Mouse (Mus musculus): ENCODE data around the gene Nrros.

The Nrros gene

DNA sequence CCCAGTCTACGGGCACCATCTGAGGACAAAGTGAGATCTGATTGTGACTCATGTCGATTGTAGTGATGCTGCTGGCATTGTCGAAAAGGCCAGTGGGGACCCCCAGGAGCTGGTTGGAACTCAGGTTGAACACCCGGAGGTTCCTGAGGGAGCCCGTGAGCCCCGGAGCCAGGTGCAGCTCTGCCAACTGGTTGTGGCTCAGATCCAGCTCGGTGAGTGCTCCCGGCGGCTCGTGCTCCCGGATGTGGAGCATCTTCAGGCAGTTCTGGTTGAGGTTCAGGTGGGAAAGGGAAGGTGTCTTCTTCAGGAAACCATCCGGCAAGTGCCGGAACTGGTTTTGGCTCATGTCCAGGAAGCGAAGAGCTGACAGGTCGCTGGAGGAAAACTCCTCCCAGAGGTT lies 21.6 kb downstream of the Nrros start:
- Histone ChIP-seq H3K36me3 (ENCODE audit: control insufficient read depth, insufficient read depth, low read length, poor library complexity, severe bottlenecking) (peaks cover 46% of the 10 kb centered on the region), H3K27me3 (ENCODE audit: control insufficient read depth, insufficient read depth, low read length, poor library complexity, severe bottlenecking) (no peaks in the 10 kb centered on the region)
- no peak for DNase-seq (ENCODE audit: low read depth, low spot score)

DNA sequence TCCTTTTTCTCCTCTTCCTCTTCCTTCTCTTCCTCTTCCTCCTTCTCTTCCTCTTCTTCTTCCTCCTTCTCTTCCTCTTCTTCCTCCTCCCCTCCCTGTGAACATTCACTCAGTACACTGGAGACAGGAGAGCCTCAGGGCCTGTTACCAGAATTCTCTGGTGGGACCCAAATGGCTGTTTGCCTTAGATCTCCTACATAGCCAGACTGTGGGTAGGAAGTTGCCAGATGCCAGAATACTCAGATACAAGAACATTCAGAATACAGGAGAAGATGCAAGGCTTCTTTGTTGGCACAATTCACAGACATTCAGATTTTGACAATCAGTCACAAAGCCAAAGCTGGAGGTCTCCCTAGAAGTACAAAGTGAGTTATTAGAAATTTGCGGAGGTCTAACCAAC lies 26.4 kb downstream of the Nrros start:
- no peak for DNase-seq (ENCODE audit: low read depth, low spot score)
- Histone ChIP-seq H3K27me3 (ENCODE audit: control insufficient read depth, insufficient read depth, low read length, poor library complexity, severe bottlenecking) (no peaks in the 10 kb centered on the region), H3K36me3 (ENCODE audit: control insufficient read depth, insufficient read depth, low read length, poor library complexity, severe bottlenecking) (peaks cover 17% of the 10 kb centered on the region)

GRCm38 (mm10) chr16:32135842-32136357 lies 29.5 kb downstream of the Nrros start:
- Histone ChIP-seq H3K27me3 (ENCODE audit: control insufficient read depth, insufficient read depth, low read length, poor library complexity, severe bottlenecking) (no peaks in the 10 kb centered on the region), H3K36me3 (ENCODE audit: control insufficient read depth, insufficient read depth, low read length, poor library complexity, severe bottlenecking) (no peaks in the 10 kb centered on the region)
- DNase-seq (ENCODE audit: low read depth, low spot score) = no peak

GRCm38 (mm10) chr16:32133148-32133547 lies 32.2 kb downstream of the Nrros start:
- H3K36me3 ChIP-seq (ENCODE audit: control insufficient read depth, insufficient read depth, low read length, poor library complexity, severe bottlenecking) = no peaks in the 10 kb centered on the region
- no peak for DNase-seq (ENCODE audit: low read depth, low spot score)
- H3K27me3 ChIP-seq (ENCODE audit: control insufficient read depth, insufficient read depth, low read length, poor library complexity, severe bottlenecking) = no peaks in the 10 kb centered on the region

- DNase-seq (ENCODE audit: low read depth, low spot score) = peak; percentile 70
- Histone ChIP-seq H3K36me3 (ENCODE audit: control insufficient read depth, insufficient read depth, low read length, poor library complexity, severe bottlenecking) (no peaks in the 10 kb centered on the region), H3K27me3 (ENCODE audit: control insufficient read depth, insufficient read depth, low read length, poor library complexity, severe bottlenecking) (no peaks in the 10 kb centered on the region)
Observed at GRCm38 (mm10) chr16:32130190-32130826, 35.1 kb downstream of the Nrros start.

- H3K27me3 ChIP-seq (ENCODE audit: control insufficient read depth, insufficient read depth, low read length, poor library complexity, severe bottlenecking) = no peaks in the 10 kb centered on the region
- H3K36me3 ChIP-seq (ENCODE audit: control insufficient read depth, insufficient read depth, low read length, poor library complexity, severe bottlenecking) = no peaks in the 10 kb centered on the region
- DNase-seq (ENCODE audit: low read depth, low spot score) = peak; percentile 66
Observed at GRCm38 (mm10) chr16:32129449-32130189, 35.8 kb downstream of the Nrros start.

- no peaks in the 10 kb centered on the region for H3K36me3 ChIP-seq (ENCODE audit: control insufficient read depth, insufficient read depth, low read length, poor library complexity, severe bottlenecking)
- DNase-seq (ENCODE audit: low read depth, low spot score) = no peak
- no peaks in the 10 kb centered on the region for H3K27me3 ChIP-seq (ENCODE audit: control insufficient read depth, insufficient read depth, low read length, poor library complexity, severe bottlenecking)
Observed at GRCm38 (mm10) chr16:32127046-32127445, 38.3 kb downstream of the Nrros start.

- no peak for DNase-seq (ENCODE audit: low read depth, low spot score)
- Histone ChIP-seq H3K36me3 (ENCODE audit: control insufficient read depth, insufficient read depth, low read length, poor library complexity, severe bottlenecking) (no peaks in the 10 kb centered on the region), H3K27me3 (ENCODE audit: control insufficient read depth, insufficient read depth, low read length, poor library complexity, severe bottlenecking) (no peaks in the 10 kb centered on the region)
Observed at GRCm38 (mm10) chr16:32125364-32125763, 40.0 kb downstream of the Nrros start.

DNA sequence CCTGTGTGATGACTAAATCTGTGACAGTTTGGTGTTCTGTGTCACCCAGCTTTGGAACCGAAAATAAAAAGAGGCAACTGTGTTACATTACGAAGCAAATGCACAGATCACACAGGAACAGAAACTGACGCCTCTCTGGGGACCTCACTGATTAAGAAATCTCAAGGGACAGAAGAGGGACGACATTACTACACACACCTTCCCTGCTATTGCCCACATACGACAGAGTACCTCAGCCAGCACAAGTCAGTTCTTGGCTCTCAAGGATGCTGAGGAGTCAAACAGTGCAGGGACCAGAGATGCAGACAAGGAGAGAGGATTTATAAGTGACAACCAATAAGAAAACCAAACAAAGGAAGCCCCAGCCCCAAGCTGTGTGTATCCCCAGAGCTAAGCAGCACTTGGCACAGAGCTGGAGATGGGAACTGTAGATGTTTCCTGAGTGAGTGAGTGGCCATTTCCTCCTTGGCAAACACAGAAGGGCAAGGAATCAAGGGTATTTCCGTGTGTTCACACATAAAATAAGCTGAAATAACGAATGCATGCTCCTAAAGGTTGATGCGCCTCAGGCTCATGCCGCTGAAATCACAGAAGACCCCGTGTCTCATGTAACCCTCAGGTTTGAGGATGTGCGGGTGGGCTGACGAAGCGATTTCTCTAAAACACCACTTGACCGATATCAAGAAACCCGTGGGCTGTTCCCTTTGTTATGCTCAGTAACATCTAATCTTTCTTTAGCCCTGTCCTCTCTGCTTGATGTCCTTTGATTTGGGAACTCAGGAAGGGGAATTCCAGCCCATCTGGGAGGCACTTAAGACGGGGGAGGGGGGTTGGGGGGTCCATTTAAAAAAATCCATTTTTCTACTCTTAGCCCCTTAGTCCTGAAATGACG lies 40.7 kb downstream of the Nrros start:
- H3K27me3 ChIP-seq (ENCODE audit: control insufficient read depth, insufficient read depth, low read length, poor library complexity, severe bottlenecking) = no peaks in the 10 kb centered on the region
- DNase-seq (ENCODE audit: low read depth, low spot score) = peak; percentile 95
- H3K36me3 ChIP-seq (ENCODE audit: control insufficient read depth, insufficient read depth, low read length, poor library complexity, severe bottlenecking) = no peaks in the 10 kb centered on the region

- Histone ChIP-seq H3K36me3 (ENCODE audit: control insufficient read depth, insufficient read depth, low read length, poor library complexity, severe bottlenecking) (no peaks in the 10 kb centered on the region), H3K27me3 (ENCODE audit: control insufficient read depth, insufficient read depth, low read length, poor library complexity, severe bottlenecking) (no peaks in the 10 kb centered on the region)
- no peak for DNase-seq (ENCODE audit: low read depth, low spot score)
Observed at GRCm38 (mm10) chr16:32124020-32124419, 41.4 kb downstream of the Nrros start.

GRCm38 (mm10) chr16:32120454-32120853 lies 44.9 kb downstream of the Nrros start:
- H3K27me3 ChIP-seq (ENCODE audit: control insufficient read depth, insufficient read depth, low read length, poor library complexity, severe bottlenecking) = no peaks in the 10 kb centered on the region
- no peak for DNase-seq (ENCODE audit: low read depth, low spot score)
- no peaks in the 10 kb centered on the region for H3K36me3 ChIP-seq (ENCODE audit: control insufficient read depth, insufficient read depth, low read length, poor library complexity, severe bottlenecking)

GRCm38 (mm10) chr16:32116186-32116585 lies 49.2 kb downstream of the Nrros start:
- H3K36me3 ChIP-seq (ENCODE audit: control insufficient read depth, insufficient read depth, low read length, poor library complexity, severe bottlenecking) = no peaks in the 10 kb centered on the region
- no peaks in the 10 kb centered on the region for H3K27me3 ChIP-seq (ENCODE audit: control insufficient read depth, insufficient read depth, low read length, poor library complexity, severe bottlenecking)
- DNase-seq (ENCODE audit: low read depth, low spot score) = no peak

- Histone ChIP-seq H3K27me3 (ENCODE audit: control insufficient read depth, insufficient read depth, low read length, poor library complexity, severe bottlenecking) (no peaks in the 10 kb centered on the region), H3K36me3 (ENCODE audit: control insufficient read depth, insufficient read depth, low read length, poor library complexity, severe bottlenecking) (no peaks in the 10 kb centered on the region)
- DNase-seq (ENCODE audit: low read depth, low spot score) = no peak
Observed at GRCm38 (mm10) chr16:32115781-32116180, 49.6 kb downstream of the Nrros start.

DNA sequence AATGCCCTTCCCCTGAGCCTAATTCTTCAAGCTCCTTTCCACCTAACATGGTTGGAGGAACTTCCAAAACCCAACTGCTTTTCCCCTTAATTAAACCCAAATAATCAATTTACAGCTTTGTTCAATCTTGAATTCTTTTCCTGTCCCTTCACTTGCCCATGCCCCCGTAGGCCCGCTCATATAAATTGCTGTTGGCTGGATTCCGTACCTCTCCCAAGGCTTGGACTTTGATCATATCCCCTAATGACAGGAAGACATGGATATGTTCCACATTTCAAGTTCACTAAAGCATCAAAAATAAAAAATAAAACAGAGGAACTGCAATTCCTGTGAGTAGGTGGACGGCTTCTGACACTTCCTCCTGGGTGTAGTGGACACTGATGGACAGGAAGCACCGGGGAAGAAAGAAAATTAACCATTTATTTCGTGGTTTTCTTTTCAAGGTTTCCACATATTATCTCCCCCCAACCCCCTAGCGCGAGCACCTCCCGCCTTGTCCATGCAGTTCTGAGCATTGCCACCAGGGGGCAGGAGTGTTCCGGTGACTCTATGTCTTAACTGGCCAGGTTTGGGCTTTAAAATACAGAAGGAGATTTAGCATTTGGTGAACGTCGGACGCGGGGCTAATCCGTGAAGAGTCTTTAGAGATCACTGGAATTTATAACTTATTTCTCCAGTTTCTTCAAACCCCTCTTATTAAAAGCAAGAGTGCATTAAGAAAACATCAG lies 50.3 kb downstream of the Nrros start:
- peak; percentile 90 for DNase-seq (ENCODE audit: low read depth, low spot score)
- H3K27me3 ChIP-seq (ENCODE audit: control insufficient read depth, insufficient read depth, low read length, poor library complexity, severe bottlenecking) = no peaks in the 10 kb centered on the region
- no peaks in the 10 kb centered on the region for H3K36me3 ChIP-seq (ENCODE audit: control insufficient read depth, insufficient read depth, low read length, poor library complexity, severe bottlenecking)

Measured in splenic B cell, adult 2 months (primary cell).